Mouse (Mus musculus): ENCODE measurements around the gene Sox6.

- TF ChIP-seq GATA1 (IDR thresholded peaks at IDR 0.05; ENCODE audit: borderline replicate concordance, low read length) (no peak), CTCF (IDR thresholded peaks at IDR 0.05; ENCODE audit: low read depth, low read length) (no peak)
Measured at GRCm38 (mm10) chr7:115726776-115727175, 311.8 kb downstream of the Sox6 start.

Measured in G1E (cell line).